Mouse (Mus musculus) heart, postnatal 14 days (tissue): ENCODE measurements at regions not wholly inside any gene's neighbourhood (a gene's known extent, or its start where the extent isn't known, plus 50 kb on each side); places are given as distances from the start of the nearest gene placed in this dataset.

Experiments
- DNase-seq, 2 experiments: peaks; one replicate each; pipeline ENCODE4 v3.0.0; 2021 to 2022
- intact Hi-C: fragments of 180-260 bp; cut with DNase I; formaldehyde crosslinking; loops from one replicate; pipeline ENCODE4 v1.15.1; 2025

DNA sequence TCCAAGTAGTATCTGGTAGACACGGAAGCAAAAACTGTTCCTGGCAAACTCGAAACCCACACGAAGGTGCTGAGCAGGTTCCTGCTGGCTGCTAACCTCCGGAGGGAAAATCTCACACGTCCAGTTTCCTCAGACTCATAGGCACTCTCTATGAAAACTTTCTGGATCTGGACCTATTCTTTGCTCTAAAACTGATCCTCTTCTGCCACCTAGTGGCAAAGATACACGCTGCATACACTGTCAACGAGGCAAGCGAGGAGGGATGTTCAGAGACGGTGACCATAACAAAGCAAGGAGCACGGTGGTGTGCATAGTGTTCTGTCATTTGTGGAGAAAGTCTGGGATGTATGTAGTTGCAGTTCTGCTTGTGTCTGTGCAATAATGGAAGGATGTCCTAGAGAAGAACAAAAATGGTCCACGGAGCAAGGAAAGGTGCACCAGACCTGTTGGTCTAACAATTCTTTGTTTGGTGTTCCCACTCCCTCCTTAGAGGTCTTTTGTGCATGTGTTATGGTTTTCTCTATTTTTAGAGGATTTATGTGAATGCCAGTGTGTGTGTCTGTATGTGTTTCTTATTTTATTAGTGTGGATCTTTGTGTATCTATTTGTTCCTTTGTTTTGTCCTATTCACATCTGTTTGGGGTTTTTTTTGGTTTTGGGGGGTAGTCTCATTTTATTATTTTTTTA is 57.0 kb upstream of the Siglech start:
- peak in 1 of 2 experiments; percentile 32 for DNase-seq

More for the DNA sequence above, 57.0 kb upstream of the Siglech start:
- intact Hi-C loops: no loop called here
